Mouse (Mus musculus) brain, embryonic 18.5 days (tissue): ENCODE results near the gene Fetub.

Experiments used
- DNase-seq: peaks from one replicate; pipeline ENCODE4 v3.0.0-alpha.2; 2012; ENCODE audit warnings: low read depth, low spot score

The Fetub gene

DNA sequence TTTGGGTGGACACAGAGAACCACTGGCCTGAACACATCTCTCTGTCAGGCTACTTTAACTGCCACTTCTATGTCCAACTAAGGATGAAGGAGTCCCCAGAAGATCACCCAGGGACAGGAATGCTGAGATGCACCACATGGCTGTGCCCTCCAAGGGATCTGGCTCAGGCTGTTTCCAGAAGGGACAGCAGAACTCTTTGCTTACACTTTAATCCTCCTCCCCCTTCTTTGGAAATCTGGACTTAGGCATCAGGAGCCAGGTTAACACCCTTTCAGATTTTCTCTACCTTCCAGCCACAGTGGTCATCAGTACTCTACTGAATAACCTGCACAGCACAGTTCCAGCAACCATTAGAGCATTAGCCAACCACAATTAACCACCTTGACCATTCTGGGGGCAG is 45.2 kb downstream of the Fetub start:
- DNase-seq = no peak

DNA sequence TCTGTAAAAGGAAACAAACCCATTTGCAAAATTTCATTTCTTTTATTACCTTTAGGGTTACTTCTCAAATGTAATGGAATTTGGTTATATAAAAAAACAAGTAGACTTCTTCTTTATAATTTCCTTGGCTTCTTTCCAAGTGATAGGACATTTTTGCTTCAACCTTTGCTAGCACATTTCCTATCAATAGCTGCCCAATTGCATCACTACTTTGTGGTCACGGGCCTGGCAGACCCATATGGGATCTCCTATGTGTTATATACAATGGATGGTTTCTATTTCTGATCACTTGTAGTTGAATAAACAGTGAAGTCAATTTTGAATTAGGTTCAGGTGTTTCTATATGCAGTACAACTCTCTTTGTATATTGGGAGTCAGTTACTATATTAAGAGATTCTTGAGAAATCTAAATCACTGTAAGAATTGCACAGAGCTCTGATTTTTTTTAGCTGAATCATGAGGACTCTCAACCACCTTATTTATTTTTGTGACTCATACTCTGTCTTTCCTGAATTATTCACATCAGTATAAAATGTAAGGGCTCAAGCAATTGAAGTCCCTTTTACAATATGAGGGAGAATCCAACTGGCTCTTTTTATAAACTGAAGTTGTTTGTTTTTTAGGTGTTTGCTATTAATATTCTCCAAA is 49.4 kb downstream of the Fetub start:
- DNase-seq = no peak
